In genomic region chr19:55876501-55876900, GRCm38 (mm10) we compare ENCODE assay signal across 9 mouse cellular contexts.
DNase-seq lines count a peak whose midpoint lies in the region; ATAC-seq and TF ChIP-seq lines count a peak whose summit lies in the region.
"Had no signal": no experiment of that assay in that cellular context is flagged by ENCODE, and none has a peak within 500 bp of the region (broad histone marks: within the 10 kb centered on the region; RNA-seq: fewer than 3 reads in every experiment).

No protein-coding gene starts in this region.

- H3K27ac ChIP-seq in midbrain, embryonic 12.5 days (replicated peaks) = peak overlapping the region; percentile 39
- H3K27ac ChIP-seq in midbrain, embryonic 10.5 days (replicated peaks) = no peak overlapping the region
- peak overlapping the region; percentile 33 for H3K27ac ChIP-seq in stomach, embryonic 15.5 days
- H3K27ac ChIP-seq in cerebellum, adult 2 months (ENCODE audit: insufficient read depth, low read length) = no peak overlapping the region

- H3K27me3 ChIP-seq in midbrain, embryonic 12.5 days = no peaks in the 10 kb centered on the region
- no peaks in the 10 kb centered on the region for H3K27me3 ChIP-seq in midbrain, embryonic 10.5 days (ENCODE audit: low read depth, poor library complexity, severe bottlenecking)
- no peaks in the 10 kb centered on the region for H3K27me3 ChIP-seq in stomach, embryonic 15.5 days (replicated peaks)
- no peaks in the 10 kb centered on the region; the same call in 1 of the 2 replicates for H3K27me3 ChIP-seq in cerebellum, adult 2 months (ENCODE audit: control insufficient read depth, insufficient read depth, low read length)

- peak; percentile 36 for DNase-seq in adrenal gland, adult 2 months
- no peak for DNase-seq in adrenal gland, adult 8-10 months
- no peak for DNase-seq in midbrain, embryonic 10.5 days (ENCODE audit: low spot score)
- peak; percentile 24 to 77 for DNase-seq in kidney, postnatal 25 days
- DNase-seq in cerebellum, adult 2 months = no peak
- no peak for DNase-seq in embryo, embryonic 10.5 days (ENCODE audit: low spot score)
- DNase-seq: B cell, adult 2 months had no signal

- H3K9ac ChIP-seq in midbrain, embryonic 12.5 days (replicated peaks) = no peak overlapping the region
- H3K9ac ChIP-seq in stomach, embryonic 15.5 days = no peak overlapping the region

- no peak overlapping the region for H3K4me2 ChIP-seq in midbrain, embryonic 12.5 days (replicated peaks)
- H3K4me2 ChIP-seq in stomach, embryonic 15.5 days = no peak overlapping the region

- 65% methylated on average over 3 of the region's 3 CpGs for WGBS in midbrain, embryonic 12.5 days
- WGBS in midbrain, embryonic 10.5 days = 69% methylated on average over 3 of the region's 3 CpGs
- 35% methylated on average over 3 of the region's 3 CpGs for WGBS in stomach, embryonic 15.5 days
- WGBS in cerebellum, adult 2 months = 60% methylated on average over 3 of the region's 3 CpGs

- no peak overlapping the region for H3K4me3 ChIP-seq in midbrain, embryonic 12.5 days
- no peak overlapping the region for H3K4me3 ChIP-seq in midbrain, embryonic 10.5 days
- no peak overlapping the region for H3K4me3 ChIP-seq in stomach, embryonic 15.5 days (replicated peaks)
- H3K4me3 ChIP-seq in cerebellum, adult 2 months (replicated peaks; ENCODE audit: insufficient read depth, low read depth, low read length) = no peak overlapping the region

- no peak for TF ChIP-seq CTCF in cerebellum, adult 2 months (IDR thresholded peaks at IDR 0.05; ENCODE audit: borderline replicate concordance, insufficient read depth, low read depth, low read length)

- no peak for ATAC-seq in midbrain, embryonic 12.5 days (ENCODE audit: low FRiP score, low read depth)
- no peak for ATAC-seq in stomach, embryonic 15.5 days (ENCODE audit: insufficient read depth, low FRiP score, low read depth)

- no peaks in the 10 kb centered on the region for H3K36me3 ChIP-seq in midbrain, embryonic 12.5 days
- H3K36me3 ChIP-seq in midbrain, embryonic 10.5 days = peaks cover 5% of the 10 kb centered on the region; the same call in 1 of the 2 replicates
- H3K36me3 ChIP-seq in stomach, embryonic 15.5 days = no peaks in the 10 kb centered on the region

- no peaks in the 10 kb centered on the region for H3K9me3 ChIP-seq in midbrain, embryonic 12.5 days
- no peaks in the 10 kb centered on the region for H3K9me3 ChIP-seq in midbrain, embryonic 10.5 days (replicated peaks)
- no peaks in the 10 kb centered on the region for H3K9me3 ChIP-seq in stomach, embryonic 15.5 days

- peaks cover 41% of the 10 kb centered on the region for H3K4me1 ChIP-seq in midbrain, embryonic 12.5 days
- H3K4me1 ChIP-seq in midbrain, embryonic 10.5 days = peaks cover 67% of the 10 kb centered on the region
- peaks cover 13% of the 10 kb centered on the region; the same call in 1 of the 2 replicates for H3K4me1 ChIP-seq in stomach, embryonic 15.5 days
- H3K4me1 ChIP-seq in cerebellum, adult 2 months (ENCODE audit: control insufficient read depth, insufficient read depth, low read length) = no peaks in the 10 kb centered on the region

- no peak for TF ChIP-seq POLR2A in cerebellum, adult 2 months (IDR thresholded peaks at IDR 0.05; ENCODE audit: borderline replicate concordance, insufficient read depth, low read length)

Comparison
In these comparisons a context has a peak if more than half of its experiments do, and no peak if none do; other contexts are left out.
1. DNase-seq: peak in adrenal gland, adult 2 months (single experiment) and kidney, postnatal 25 days (2 of 2); none in adrenal gland, adult 8-10 months (single experiment), midbrain, embryonic 10.5 days (single experiment), cerebellum, adult 2 months (0 of 2) and embryo, embryonic 10.5 days (single experiment).
2. H3K27ac ChIP-seq: peak in midbrain, embryonic 12.5 days (single experiment) and stomach, embryonic 15.5 days (single experiment); none in midbrain, embryonic 10.5 days (single experiment) and cerebellum, adult 2 months (single experiment).